Mouse (Mus musculus) heart, embryonic 11.5 days (tissue): Measurements from ENCODE around the gene Arhgef15. TPM values are rescaled to one million over a fixed set of nuclear protein-coding genes. Genes with fewer than 3 reads are reported as not detected.
"Not testable (repeated sequence)": the region's sequence is repeated elsewhere in the genome, so short reads cannot be mapped to it uniquely, and the experiment has no call there.

Experiments
- ATAC-seq: fragments of 200-750 bp; cut with Nextera tagmentation; replicated peaks from 2 replicates; pipeline ENCODE4 v1.8.0; 2017; ENCODE audit warnings: moderate library complexity; ENCODE audit not compliant: insufficient number of reproducible peaks, low FRiP score, low TSS enrichment
- H3K27ac ChIP-seq: fragments of 300-500 bp; sonication (generic); 2 replicates; pipeline ENCODE4 v1.5.1; 2014; ENCODE audit warnings: mild to moderate bottlenecking, low read depth, low read length
- H3K27me3 ChIP-seq: fragments of 300-500 bp; sonication (generic); 2 replicates; pipeline ENCODE4 v1.6.1; 2014; ENCODE audit warnings: mild to moderate bottlenecking, low read length, mixed read lengths; ENCODE audit not compliant: control insufficient read depth, insufficient read depth
- H3K36me3 ChIP-seq: fragments of 300-500 bp; sonication (generic); 2 replicates; pipeline ENCODE4 v1.6.1; 2014; ENCODE audit warnings: mild to moderate bottlenecking, low read length, moderate library complexity, mixed read lengths; ENCODE audit not compliant: control insufficient read depth, insufficient read depth
- H3K4me1 ChIP-seq: fragments of 300-500 bp; sonication (generic); 2 replicates; pipeline ENCODE4 v1.6.1; 2014; ENCODE audit warnings: low read length; ENCODE audit not compliant: control insufficient read depth, insufficient read depth
- H3K4me2 ChIP-seq: fragments of 300-500 bp; sonication (generic); 2 replicates; pipeline ENCODE4 v1.6.1; 2014; ENCODE audit warnings: mild to moderate bottlenecking, moderate library complexity
- H3K4me3 ChIP-seq: fragments of 300-500 bp; sonication (generic); 2 replicates; pipeline ENCODE4 v1.5.1; 2014; ENCODE audit warnings: low read depth, low read length
- H3K9ac ChIP-seq: fragments of 300-500 bp; sonication (generic); 2 replicates; pipeline ENCODE4 v1.6.1; 2014; ENCODE audit warnings: mild to moderate bottlenecking, low read depth, low read length, moderate library complexity
- H3K9me3 ChIP-seq: fragments of 300-500 bp; sonication (generic); replicated peaks from 2 replicates; pipeline ENCODE4 v1.6.1; 2016; ENCODE audit warnings: low read length; ENCODE audit not compliant: control insufficient read depth
- WGBS: fragments of 180-500 bp; shearing (Covaris S2); extraction: QIAGEN DNeasy Blood & Tissue Kit; methylation state at CpG from one replicate; pipeline ENCODE4 v1.1.7; 2014; ENCODE audit not compliant: insufficient replicate concordance; 5-methylcytosine and 5-hydroxymethylcytosine counted together
- polyA plus RNA-seq: library from polyadenylated mRNA; unstranded; fragments of >200 nt; fragmentation: Nextera tagmentation; extraction: Ambion mirVana; gene quantifications from 2 replicates; pipeline ENCODE4 v1.2.1, GENCODE M21; 2014

The Arhgef15 gene
- polyA plus RNA-seq, 1 experiment from 2014 or later, result 9.0 TPM

DNA sequence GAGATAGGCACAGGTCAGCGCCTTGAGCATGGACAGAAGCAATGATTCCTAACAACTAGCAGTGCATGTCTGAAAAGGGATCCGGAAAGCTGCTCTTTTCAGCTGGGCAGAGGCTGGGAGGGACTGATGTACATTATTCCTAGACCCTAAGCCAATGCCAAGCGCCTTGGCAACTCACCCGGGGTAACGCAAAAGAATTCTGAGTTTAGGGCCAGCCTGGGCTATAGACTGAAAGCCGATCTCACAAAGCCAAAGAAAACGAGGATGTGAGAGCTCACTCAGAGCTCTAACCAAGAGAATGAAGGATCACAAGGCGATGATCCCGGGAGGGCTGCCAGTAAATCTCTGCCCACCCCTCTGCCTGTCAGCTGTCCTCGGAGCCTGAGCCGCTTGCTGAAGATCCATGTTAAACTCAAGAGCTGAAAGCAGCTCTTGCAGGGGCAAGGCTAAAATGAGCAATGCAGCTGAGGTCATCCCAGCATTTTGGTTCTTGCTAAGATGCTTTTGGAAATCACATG, 30.1 kb upstream of the Arhgef15 start:
- no peak for ATAC-seq

GRCm38 (mm10) chr11:68982639-68983369, 25.5 kb upstream of the Arhgef15 start:
- Histone ChIP-seq H3K27ac (no peak overlapping the region), H3K9ac (no peak overlapping the region; the same call in 1 of the 2 replicates), H3K4me1 (no peaks in the 10 kb centered on the region), H3K4me2 (no peak overlapping the region), H3K9me3 (no peaks in the 10 kb centered on the region), H3K27me3 (no peaks in the 10 kb centered on the region), H3K4me3 (no peak overlapping the region), H3K36me3 (peaks cover 4% of the 10 kb centered on the region; the same call in 1 of the 2 replicates)
- no peak for ATAC-seq
- WGBS, result 31% methylated on average over 4 of the region's 4 CpGs

More for the DNA sequence above, 30.1 kb upstream of the Arhgef15 start:
- Histone ChIP-seq H3K9me3 (no peaks in the 10 kb centered on the region), H3K4me1 (no peaks in the 10 kb centered on the region), H3K36me3 (peaks cover 32% of the 10 kb centered on the region), H3K27me3 (no peaks in the 10 kb centered on the region), H3K4me2 (no peak overlapping the region), H3K27ac (no peak overlapping the region), H3K4me3 (no peak overlapping the region), H3K9ac (no peak overlapping the region)
- WGBS, result 90% methylated on average over 11 of the region's 11 CpGs

DNA sequence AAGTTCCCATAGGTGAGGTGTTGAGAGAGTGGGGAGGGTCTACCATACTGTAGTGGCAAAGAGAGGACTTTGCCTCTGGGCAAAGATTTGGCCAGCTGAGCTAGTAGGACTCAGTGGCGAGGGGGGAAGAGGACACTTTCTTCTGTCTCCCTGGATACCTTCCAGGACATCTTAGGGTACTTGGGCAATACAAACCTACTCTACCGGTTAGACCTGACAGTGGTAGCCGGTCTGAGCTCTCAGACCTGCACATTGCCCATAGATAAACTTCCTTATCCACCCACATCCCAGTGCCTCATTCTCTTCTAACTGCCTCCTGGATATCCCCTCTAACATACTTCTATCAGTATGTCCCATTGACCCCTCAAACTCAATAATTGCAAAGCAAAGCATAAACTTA, 23.6 kb upstream of the Arhgef15 start:
- no peak for ATAC-seq

DNA sequence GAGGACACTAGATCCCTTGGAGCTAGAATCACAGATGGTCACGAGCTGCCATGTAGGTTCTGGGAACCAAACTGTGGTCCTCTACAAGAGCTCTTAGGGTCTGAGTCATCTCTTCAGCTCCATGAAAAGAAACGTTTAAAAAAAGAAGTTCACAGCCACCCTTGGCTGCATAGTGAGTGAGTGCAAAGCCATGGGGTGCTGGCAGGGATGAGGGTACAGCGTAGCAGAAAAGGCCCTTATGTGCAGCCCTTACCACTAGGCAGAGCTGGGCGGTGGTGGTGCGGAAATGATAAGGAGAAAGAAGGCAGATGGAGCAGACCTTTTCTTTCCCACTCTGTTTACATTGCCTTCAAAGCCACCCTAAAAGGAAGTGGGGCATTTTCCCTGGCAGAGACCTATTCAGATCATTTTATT, 22.0 kb upstream of the Arhgef15 start:
- Histone ChIP-seq H3K4me2 (no peak overlapping the region), H3K27me3 (no peaks in the 10 kb centered on the region), H3K9ac (no peak overlapping the region), H3K9me3 (no peaks in the 10 kb centered on the region), H3K27ac (no peak overlapping the region), H3K36me3 (no peaks in the 10 kb centered on the region), H3K4me3 (no peak overlapping the region), H3K4me1 (no peaks in the 10 kb centered on the region)
- 46% methylated on average over 5 of the region's 5 CpGs for WGBS
- ATAC-seq, result no peak

More for the DNA sequence above, 23.6 kb upstream of the Arhgef15 start:
- no peak overlapping the region for H3K27ac ChIP-seq
- H3K27me3 ChIP-seq, result no peaks in the 10 kb centered on the region
- no peak overlapping the region for H3K9ac ChIP-seq
- H3K4me2 ChIP-seq, result no peak overlapping the region
- H3K4me1 ChIP-seq, result no peaks in the 10 kb centered on the region
- WGBS, result 68% methylated on average over 3 of the region's 3 CpGs
- no peak overlapping the region for H3K4me3 ChIP-seq
- H3K36me3 ChIP-seq, result no peaks in the 10 kb centered on the region
- H3K9me3 ChIP-seq, result no peaks in the 10 kb centered on the region

GRCm38 (mm10) chr11:68975601-68976000, 18.3 kb upstream of the Arhgef15 start:
- Histone ChIP-seq H3K4me2 (no peak overlapping the region), H3K27ac (no peak overlapping the region), H3K4me1 (peaks cover 13% of the 10 kb centered on the region), H3K36me3 (no peaks in the 10 kb centered on the region), H3K4me3 (no peak overlapping the region), H3K27me3 (no peaks in the 10 kb centered on the region), H3K9me3 (no peaks in the 10 kb centered on the region), H3K9ac (no peak overlapping the region)
- 88% methylated on average over 1 of the region's 1 CpGs for WGBS
- ATAC-seq, result no peak

GRCm38 (mm10) chr11:68975085-68975484, 17.8 kb upstream of the Arhgef15 start, which contains the start of gene Rangrf:
Gene Rangrf (minus strand): TSS chr11:68975185.
- no peaks in the 10 kb centered on the region for H3K36me3 ChIP-seq
- WGBS, result 71% methylated on average over 7 of the region's 7 CpGs
- no peak within 1 kb of the TSS for H3K27ac ChIP-seq
- H3K9ac ChIP-seq, result no peak within 1 kb of the TSS
- H3K4me3 ChIP-seq, result peak within 1 kb of the TSS; percentile 49
- no peaks in the 10 kb centered on the region for H3K27me3 ChIP-seq
- H3K4me1 ChIP-seq, result peaks cover 13% of the 10 kb centered on the region
- no peaks in the 10 kb centered on the region for H3K9me3 ChIP-seq
- peak within 1 kb of the TSS; percentile 62 for H3K4me2 ChIP-seq
- no peak for ATAC-seq

GRCm38 (mm10) chr11:68974059-68974450, 16.8 kb upstream of the Arhgef15 start:
- ATAC-seq, result no peak
- 25% methylated on average over 6 of the region's 6 CpGs for WGBS

DNA sequence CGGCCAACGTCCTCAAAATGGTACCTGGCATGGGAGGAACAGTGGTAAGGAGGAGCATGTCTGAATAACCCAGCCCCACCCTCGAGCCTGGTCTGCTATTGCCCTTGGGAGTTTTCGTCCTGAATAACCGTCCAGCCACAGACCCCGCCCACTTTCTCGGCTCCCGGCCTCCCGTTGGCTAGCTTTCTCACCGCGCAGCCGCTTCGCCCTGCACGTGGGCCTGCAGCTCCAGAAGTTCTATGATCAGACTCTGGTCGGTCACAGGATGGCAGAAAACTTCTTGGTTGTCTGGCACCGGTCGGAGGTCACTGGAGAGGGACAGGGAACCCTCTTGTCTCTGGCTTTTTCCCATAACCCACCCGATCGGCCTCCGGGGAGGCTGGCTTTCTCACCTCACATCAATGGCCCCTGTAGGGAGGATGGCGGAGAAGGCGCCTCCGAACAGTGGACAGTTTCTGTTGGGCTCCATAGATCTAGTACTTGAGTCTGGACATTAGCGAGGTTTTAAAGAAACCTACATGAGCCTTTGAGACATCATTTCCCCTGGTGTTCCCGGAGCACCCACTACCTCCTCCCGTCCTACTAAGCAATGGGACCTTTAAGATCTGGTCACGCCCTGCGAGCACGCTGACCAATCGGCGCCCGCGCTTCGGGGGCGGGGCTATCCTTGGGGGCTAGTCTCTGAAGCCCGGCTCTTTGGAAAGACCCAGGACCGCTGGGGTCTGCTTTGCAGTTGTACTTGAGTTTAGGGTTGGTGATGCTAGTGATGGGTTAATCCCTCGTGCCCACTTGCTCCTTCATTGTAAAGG, 16.2 kb upstream of the Arhgef15 start:
- not testable (repeated sequence) for H3K27ac ChIP-seq, H3K9me3 ChIP-seq, H3K36me3 ChIP-seq, H3K27me3 ChIP-seq
- WGBS, result under 1% methylated on average over 37 of the region's 38 CpGs
- Histone ChIP-seq H3K4me2 (peak overlapping the region; percentile 62), H3K4me1 (peaks cover 13% of the 10 kb centered on the region), H3K4me3 (peak overlapping the region; percentile 49), H3K9ac (peak overlapping the region; percentile 64; the same call in 1 of the 2 replicates)
- ATAC-seq, result peak; percentile 85

More at GRCm38 (mm10) chr11:68974059-68974450, 16.8 kb upstream of the Arhgef15 start:
- Histone ChIP-seq H3K4me2 (peak overlapping the region; percentile 62), H3K36me3 (no peaks in the 10 kb centered on the region), H3K27ac (no peak overlapping the region), H3K27me3 (no peaks in the 10 kb centered on the region), H3K4me3 (peak overlapping the region; percentile 49), H3K4me1 (peaks cover 13% of the 10 kb centered on the region), H3K9ac (no peak overlapping the region), H3K9me3 (no peaks in the 10 kb centered on the region)
